Mouse (Mus musculus): ENCODE data around the gene Emg1. TPM values are rescaled to one million over a fixed set of nuclear protein-coding genes. Genes with fewer than 3 reads are reported as not detected.

The Emg1 gene
- polyA plus RNA-seq, 1 experiment from 2014 or later = 233 TPM

- H3K36me3 ChIP-seq (ENCODE audit: control insufficient read depth, insufficient read depth, low read length) = no peaks in the 10 kb centered on the region
- peak; percentile 36; the same call in 1 of the 2 replicates for ATAC-seq (ENCODE audit: low FRiP score, low TSS enrichment)
- H3K9ac ChIP-seq (ENCODE audit: low read depth, low read length) = no peak overlapping the region; the same call in 1 of the 2 replicates
- H3K4me2 ChIP-seq (replicated peaks; ENCODE audit: low read depth, low read length) = 0 out of 2 replicates have a peak overlapping the region, but pooled peaks have one; percentile 8
- H3K27me3 ChIP-seq (ENCODE audit: control insufficient read depth, insufficient read depth, low read length) = no peaks in the 10 kb centered on the region
- 0 out of 2 replicates have a peak, but pooled peaks cover 7% of the 10 kb centered on the region for H3K4me1 ChIP-seq (ENCODE audit: control insufficient read depth, insufficient read depth, low read length)
- peak overlapping the region; percentile 9; the same call in 1 of the 2 replicates for H3K4me3 ChIP-seq (ENCODE audit: low read length)
- whole genome bisulfite sequencing = 41% methylated on average over 19 of the region's 19 CpGs
- H3K9me3 ChIP-seq (ENCODE audit: control insufficient read depth, low read length) = no peaks in the 10 kb centered on the region
- H3K27ac ChIP-seq (ENCODE audit: low read depth, low read length) = no peak overlapping the region
These were observed 20.7 kb upstream of the Emg1 start for GRCm38 (mm10) chr6:124732476-124733370.

GRCm38 (mm10) chr6:124731038-124731437, 19.1 kb upstream of the Emg1 start:
- no peak overlapping the region for H3K4me2 ChIP-seq (replicated peaks; ENCODE audit: low read depth, low read length)
- H3K9ac ChIP-seq (ENCODE audit: low read depth, low read length) = no peak overlapping the region
- WGBS = 88% methylated on average over 7 of the region's 7 CpGs

GRCm38 (mm10) chr6:124729850-124730705, 18.1 kb upstream of the Emg1 start:
- Histone ChIP-seq H3K27ac (ENCODE audit: low read depth, low read length) (no peak overlapping the region), H3K4me3 (ENCODE audit: low read length) (no peak overlapping the region)

More at GRCm38 (mm10) chr6:124731038-124731437, 19.1 kb upstream of the Emg1 start:
- Histone ChIP-seq H3K27me3 (ENCODE audit: control insufficient read depth, insufficient read depth, low read length) (no peaks in the 10 kb centered on the region), H3K36me3 (ENCODE audit: control insufficient read depth, insufficient read depth, low read length) (no peaks in the 10 kb centered on the region), H3K9me3 (ENCODE audit: control insufficient read depth, low read length) (no peaks in the 10 kb centered on the region), H3K4me1 (ENCODE audit: control insufficient read depth, insufficient read depth, low read length) (0 out of 2 replicates have a peak, but pooled peaks cover 7% of the 10 kb centered on the region), H3K27ac (ENCODE audit: low read depth, low read length) (no peak overlapping the region), H3K4me3 (ENCODE audit: low read length) (no peak overlapping the region)
- no peak for ATAC-seq (ENCODE audit: low FRiP score, low TSS enrichment)

GRCm38 (mm10) chr6:124728621-124729020, 16.6 kb upstream of the Emg1 start:
- Histone ChIP-seq H3K4me3 (ENCODE audit: low read length) (no peak overlapping the region), H3K27ac (ENCODE audit: low read depth, low read length) (no peak overlapping the region), H3K9me3 (ENCODE audit: control insufficient read depth, low read length) (no peaks in the 10 kb centered on the region), H3K27me3 (ENCODE audit: control insufficient read depth, insufficient read depth, low read length) (no peaks in the 10 kb centered on the region), H3K4me1 (ENCODE audit: control insufficient read depth, insufficient read depth, low read length) (0 out of 2 replicates have a peak, but pooled peaks cover 7% of the 10 kb centered on the region), H3K4me2 (replicated peaks; ENCODE audit: low read depth, low read length) (no peak overlapping the region), H3K36me3 (ENCODE audit: control insufficient read depth, insufficient read depth, low read length) (no peaks in the 10 kb centered on the region), H3K9ac (ENCODE audit: low read depth, low read length) (no peak overlapping the region)
- 90% methylated on average over 10 of the region's 10 CpGs for WGBS
- 0 out of 2 replicates have a peak, but pooled peaks have one; percentile 20 for ATAC-seq (ENCODE audit: low FRiP score, low TSS enrichment)

More at GRCm38 (mm10) chr6:124729850-124730705, 18.1 kb upstream of the Emg1 start:
- no peaks in the 10 kb centered on the region for H3K27me3 ChIP-seq (ENCODE audit: control insufficient read depth, insufficient read depth, low read length)
- WGBS = 86% methylated on average over 8 of the region's 8 CpGs
- no peak for ATAC-seq (ENCODE audit: low FRiP score, low TSS enrichment)
- no peak overlapping the region for H3K9ac ChIP-seq (ENCODE audit: low read depth, low read length)
- no peak overlapping the region for H3K4me2 ChIP-seq (replicated peaks; ENCODE audit: low read depth, low read length)
- 0 out of 2 replicates have a peak, but pooled peaks cover 7% of the 10 kb centered on the region for H3K4me1 ChIP-seq (ENCODE audit: control insufficient read depth, insufficient read depth, low read length)
- no peaks in the 10 kb centered on the region for H3K9me3 ChIP-seq (ENCODE audit: control insufficient read depth, low read length)
- no peaks in the 10 kb centered on the region for H3K36me3 ChIP-seq (ENCODE audit: control insufficient read depth, insufficient read depth, low read length)

- Histone ChIP-seq H3K4me3 (ENCODE audit: low read length) (no peak overlapping the region), H3K27me3 (ENCODE audit: control insufficient read depth, insufficient read depth, low read length) (no peaks in the 10 kb centered on the region), H3K27ac (ENCODE audit: low read depth, low read length) (no peak overlapping the region), H3K9me3 (ENCODE audit: control insufficient read depth, low read length) (no peaks in the 10 kb centered on the region), H3K4me1 (ENCODE audit: control insufficient read depth, insufficient read depth, low read length) (no peaks in the 10 kb centered on the region), H3K4me2 (replicated peaks; ENCODE audit: low read depth, low read length) (no peak overlapping the region), H3K9ac (ENCODE audit: low read depth, low read length) (no peak overlapping the region), H3K36me3 (ENCODE audit: control insufficient read depth, insufficient read depth, low read length) (no peaks in the 10 kb centered on the region)
- WGBS = 90% methylated on average over 10 of the region's 10 CpGs
- ATAC-seq (ENCODE audit: low FRiP score, low TSS enrichment) = no peak
These were observed 12.5 kb upstream of the Emg1 start for GRCm38 (mm10) chr6:124724472-124724871.

- H3K9ac ChIP-seq (ENCODE audit: low read depth, low read length) = no peak overlapping the region
- no peak overlapping the region for H3K4me2 ChIP-seq (replicated peaks; ENCODE audit: low read depth, low read length)
- no peaks in the 10 kb centered on the region for H3K27me3 ChIP-seq (ENCODE audit: control insufficient read depth, insufficient read depth, low read length)
- WGBS = 79% methylated on average over 8 of the region's 8 CpGs
- no peak overlapping the region for H3K27ac ChIP-seq (ENCODE audit: low read depth, low read length)
- no peaks in the 10 kb centered on the region for H3K4me1 ChIP-seq (ENCODE audit: control insufficient read depth, insufficient read depth, low read length)
- H3K36me3 ChIP-seq (ENCODE audit: control insufficient read depth, insufficient read depth, low read length) = no peaks in the 10 kb centered on the region
- no peaks in the 10 kb centered on the region for H3K9me3 ChIP-seq (ENCODE audit: control insufficient read depth, low read length)
- no peak overlapping the region for H3K4me3 ChIP-seq (ENCODE audit: low read length)
- ATAC-seq (ENCODE audit: low FRiP score, low TSS enrichment) = no peak
These were observed 11.6 kb upstream of the Emg1 start for GRCm38 (mm10) chr6:124723541-124723940.

GRCm38 (mm10) chr6:124722876-124723473, 11.0 kb upstream of the Emg1 start:
- no peak for ATAC-seq (ENCODE audit: low FRiP score, low TSS enrichment)
- no peaks in the 10 kb centered on the region for H3K4me1 ChIP-seq (ENCODE audit: control insufficient read depth, insufficient read depth, low read length)
- WGBS = 92% methylated on average over 6 of the region's 6 CpGs
- no peaks in the 10 kb centered on the region for H3K36me3 ChIP-seq (ENCODE audit: control insufficient read depth, insufficient read depth, low read length)
- H3K4me3 ChIP-seq (ENCODE audit: low read length) = no peak overlapping the region
- no peaks in the 10 kb centered on the region for H3K27me3 ChIP-seq (ENCODE audit: control insufficient read depth, insufficient read depth, low read length)
- H3K4me2 ChIP-seq (replicated peaks; ENCODE audit: low read depth, low read length) = no peak overlapping the region
- H3K27ac ChIP-seq (ENCODE audit: low read depth, low read length) = no peak overlapping the region
- no peaks in the 10 kb centered on the region for H3K9me3 ChIP-seq (ENCODE audit: control insufficient read depth, low read length)
- H3K9ac ChIP-seq (ENCODE audit: low read depth, low read length) = no peak overlapping the region

- H3K36me3 ChIP-seq (ENCODE audit: control insufficient read depth, insufficient read depth, low read length) = peaks cover 18% of the 10 kb centered on the region
- H3K9me3 ChIP-seq (ENCODE audit: control insufficient read depth, low read length) = no peaks in the 10 kb centered on the region
- WGBS = 68% methylated on average over 11 of the region's 11 CpGs
- no peaks in the 10 kb centered on the region for H3K4me1 ChIP-seq (ENCODE audit: control insufficient read depth, insufficient read depth, low read length)
- H3K9ac ChIP-seq (ENCODE audit: low read depth, low read length) = peak overlapping the region; percentile 53; the same call in 1 of the 2 replicates
- no peak overlapping the region for H3K4me3 ChIP-seq (ENCODE audit: low read length)
- H3K27me3 ChIP-seq (ENCODE audit: control insufficient read depth, insufficient read depth, low read length) = no peaks in the 10 kb centered on the region
- no peak for ATAC-seq (ENCODE audit: low FRiP score, low TSS enrichment)
- H3K27ac ChIP-seq (ENCODE audit: low read depth, low read length) = no peak overlapping the region
- no peak overlapping the region for H3K4me2 ChIP-seq (replicated peaks; ENCODE audit: low read depth, low read length)
These were observed 8.9 kb upstream of the Emg1 start for GRCm38 (mm10) chr6:124720904-124721303.

Data from kidney, embryonic 14.5 days (tissue).